Mouse (Mus musculus): ENCODE results near the gene Rilp. TPM values are rescaled to one million over a fixed set of nuclear protein-coding genes. Genes with fewer than 3 reads are reported as not detected.

Gene Rilp
- polyA plus RNA-seq, 1 experiment from 2014 or later, result 0.27 TPM

DNA sequence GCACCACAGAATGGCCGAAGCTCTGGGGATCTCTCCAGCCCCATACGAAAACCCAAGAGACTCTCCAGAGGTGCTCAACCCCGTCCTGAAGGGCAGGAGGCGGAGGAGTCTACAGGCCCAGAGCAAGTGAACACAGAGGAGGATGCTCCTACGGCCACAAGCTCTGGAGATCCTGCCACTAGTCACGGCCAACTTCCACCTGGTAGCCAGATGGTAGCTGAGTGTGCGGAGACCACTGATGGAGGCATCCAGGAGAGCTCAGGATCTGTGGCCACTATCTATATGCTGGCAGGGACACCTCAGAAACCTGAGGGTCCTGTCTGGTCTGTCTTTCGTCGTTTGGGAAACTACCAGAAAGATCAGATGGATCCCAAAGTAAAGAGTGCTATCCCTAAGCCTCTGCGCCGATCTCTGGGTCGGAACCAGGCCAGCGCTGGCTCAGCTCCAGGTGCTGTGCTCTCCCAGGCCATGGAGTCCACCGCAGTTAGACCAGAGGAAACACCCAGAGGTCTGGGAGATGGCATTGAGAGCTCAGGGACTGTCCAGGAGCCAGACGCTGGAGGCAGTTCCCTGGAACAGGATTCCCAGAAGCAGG, 15.7 kb downstream of the Rilp start:
- Histone ChIP-seq H3K4me1 (ENCODE audit: control insufficient read depth, insufficient read depth, low read length) (no peaks in the 10 kb centered on the region), H3K27ac (replicated peaks; ENCODE audit: low read depth, low read length) (no peak overlapping the region), H3K9me3 (replicated peaks; ENCODE audit: control insufficient read depth, low read length) (no peaks in the 10 kb centered on the region), H3K27me3 (ENCODE audit: control insufficient read depth, insufficient read depth, low read length) (no peaks in the 10 kb centered on the region), H3K4me3 (ENCODE audit: low read depth, low read length) (no peak overlapping the region), H3K9ac (replicated peaks; ENCODE audit: low read length) (no peak overlapping the region), H3K4me2 (ENCODE audit: low read depth, low read length) (no peak overlapping the region), H3K36me3 (replicated peaks; ENCODE audit: control insufficient read depth, insufficient read depth, low read depth, low read length) (no peaks in the 10 kb centered on the region)
- 82% methylated on average over 15 of the region's 15 CpGs for WGBS
- DNase-seq (ENCODE audit: low spot score), result no peak
- ATAC-seq (replicated peaks; ENCODE audit: insufficient number of reproducible peaks, low FRiP score, low TSS enrichment, low read depth), result no peak

DNA sequence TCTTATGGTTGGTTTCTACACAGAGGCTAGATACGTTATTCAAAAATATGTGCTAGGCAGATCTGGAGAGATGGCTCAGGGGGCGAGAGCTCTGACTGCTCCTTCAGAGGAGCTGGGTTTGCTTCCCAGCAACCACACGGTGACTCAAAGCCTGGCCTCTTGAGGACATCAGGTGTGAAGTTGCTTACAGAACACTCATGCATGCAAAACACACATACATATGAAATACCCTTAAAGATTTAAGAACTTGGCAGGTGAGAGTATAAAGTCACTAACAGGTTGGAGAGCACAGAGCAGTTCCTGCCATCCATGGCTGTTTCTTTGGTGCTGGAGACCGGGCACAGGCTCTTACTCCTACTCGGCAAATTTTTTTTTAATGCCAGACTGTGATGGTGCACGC, 17.0 kb downstream of the Rilp start:
- Histone ChIP-seq H3K9me3 (replicated peaks; ENCODE audit: control insufficient read depth, low read length) (no peaks in the 10 kb centered on the region), H3K4me1 (ENCODE audit: control insufficient read depth, insufficient read depth, low read length) (no peaks in the 10 kb centered on the region), H3K4me2 (ENCODE audit: low read depth, low read length) (no peak overlapping the region), H3K27me3 (ENCODE audit: control insufficient read depth, insufficient read depth, low read length) (no peaks in the 10 kb centered on the region), H3K27ac (replicated peaks; ENCODE audit: low read depth, low read length) (no peak overlapping the region), H3K36me3 (replicated peaks; ENCODE audit: control insufficient read depth, insufficient read depth, low read depth, low read length) (no peaks in the 10 kb centered on the region), H3K9ac (replicated peaks; ENCODE audit: low read length) (no peak overlapping the region), H3K4me3 (ENCODE audit: low read depth, low read length) (no peak overlapping the region)
- DNase-seq (ENCODE audit: low spot score) (no peak), ATAC-seq (replicated peaks; ENCODE audit: insufficient number of reproducible peaks, low FRiP score, low TSS enrichment, low read depth) (no peak)
- 85% methylated on average over 6 of the region's 6 CpGs for WGBS

DNA sequence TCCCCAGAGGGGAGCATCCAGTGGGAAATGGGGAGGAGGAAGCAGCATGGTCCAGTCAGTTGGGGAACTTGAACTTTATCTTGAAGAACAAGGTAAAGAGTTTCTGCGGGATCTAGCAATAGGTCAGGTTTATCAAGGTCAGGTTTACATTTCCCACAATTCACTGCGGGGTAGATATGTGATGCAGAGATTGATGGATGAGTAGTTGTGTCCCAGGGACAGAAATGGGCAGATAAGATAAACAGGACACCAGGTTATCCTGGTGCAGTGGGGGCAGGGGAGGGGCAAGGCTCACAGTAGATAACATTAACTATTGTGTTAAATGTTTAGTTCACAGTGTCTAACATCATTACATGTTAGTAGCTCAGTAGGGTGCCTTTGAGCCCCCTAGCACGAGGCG, 19.9 kb downstream of the Rilp start:
- Histone ChIP-seq H3K9ac (replicated peaks; ENCODE audit: low read length) (no peak overlapping the region), H3K36me3 (replicated peaks; ENCODE audit: control insufficient read depth, insufficient read depth, low read depth, low read length) (no peaks in the 10 kb centered on the region), H3K4me2 (ENCODE audit: low read depth, low read length) (no peak overlapping the region), H3K27ac (replicated peaks; ENCODE audit: low read depth, low read length) (no peak overlapping the region), H3K4me3 (ENCODE audit: low read depth, low read length) (no peak overlapping the region), H3K9me3 (replicated peaks; ENCODE audit: control insufficient read depth, low read length) (no peaks in the 10 kb centered on the region), H3K4me1 (ENCODE audit: control insufficient read depth, insufficient read depth, low read length) (no peaks in the 10 kb centered on the region; the same call in 1 of the 2 replicates), H3K27me3 (ENCODE audit: control insufficient read depth, insufficient read depth, low read length) (no peaks in the 10 kb centered on the region)
- ATAC-seq (replicated peaks; ENCODE audit: insufficient number of reproducible peaks, low FRiP score, low TSS enrichment, low read depth) (no peak), DNase-seq (ENCODE audit: low spot score) (no peak)
- 52% methylated on average over 4 of the region's 4 CpGs for WGBS

DNA sequence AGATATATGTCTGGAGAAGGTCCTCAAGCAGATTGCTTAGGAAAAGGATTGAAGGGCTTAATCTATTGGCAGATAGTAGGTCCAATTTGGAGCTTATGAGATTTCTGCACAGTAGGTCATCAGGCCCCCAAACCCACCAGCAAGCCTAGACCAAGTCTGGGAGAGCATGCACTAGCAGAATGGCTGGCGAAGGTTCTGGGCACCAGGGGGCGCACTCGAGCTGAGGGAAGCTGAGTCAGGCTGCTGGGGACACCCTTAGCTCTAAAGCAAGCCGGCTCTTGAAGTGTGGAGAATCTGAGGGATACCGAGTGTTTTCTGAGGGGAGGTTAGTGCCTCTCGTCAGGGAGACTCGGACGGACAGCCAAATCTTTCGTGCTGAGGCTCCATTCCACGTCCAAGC, 20.4 kb downstream of the Rilp start:
- peak; percentile 97 for DNase-seq (ENCODE audit: low spot score)
- Histone ChIP-seq H3K27ac (replicated peaks; ENCODE audit: low read depth, low read length) (no peak overlapping the region), H3K9me3 (replicated peaks; ENCODE audit: control insufficient read depth, low read length) (no peaks in the 10 kb centered on the region), H3K36me3 (replicated peaks; ENCODE audit: control insufficient read depth, insufficient read depth, low read depth, low read length) (no peaks in the 10 kb centered on the region), H3K9ac (replicated peaks; ENCODE audit: low read length) (peak overlapping the region; percentile 83), H3K4me1 (ENCODE audit: control insufficient read depth, insufficient read depth, low read length) (no peaks in the 10 kb centered on the region; the same call in 1 of the 2 replicates), H3K4me3 (ENCODE audit: low read depth, low read length) (peak overlapping the region; percentile 68), H3K27me3 (ENCODE audit: control insufficient read depth, insufficient read depth, low read length) (no peaks in the 10 kb centered on the region), H3K4me2 (ENCODE audit: low read depth, low read length) (peak overlapping the region; percentile 97)
- WGBS, result under 1% methylated on average over 10 of the region's 10 CpGs
- ATAC-seq (replicated peaks; ENCODE audit: insufficient number of reproducible peaks, low FRiP score, low TSS enrichment, low read depth), result no peak

DNA sequence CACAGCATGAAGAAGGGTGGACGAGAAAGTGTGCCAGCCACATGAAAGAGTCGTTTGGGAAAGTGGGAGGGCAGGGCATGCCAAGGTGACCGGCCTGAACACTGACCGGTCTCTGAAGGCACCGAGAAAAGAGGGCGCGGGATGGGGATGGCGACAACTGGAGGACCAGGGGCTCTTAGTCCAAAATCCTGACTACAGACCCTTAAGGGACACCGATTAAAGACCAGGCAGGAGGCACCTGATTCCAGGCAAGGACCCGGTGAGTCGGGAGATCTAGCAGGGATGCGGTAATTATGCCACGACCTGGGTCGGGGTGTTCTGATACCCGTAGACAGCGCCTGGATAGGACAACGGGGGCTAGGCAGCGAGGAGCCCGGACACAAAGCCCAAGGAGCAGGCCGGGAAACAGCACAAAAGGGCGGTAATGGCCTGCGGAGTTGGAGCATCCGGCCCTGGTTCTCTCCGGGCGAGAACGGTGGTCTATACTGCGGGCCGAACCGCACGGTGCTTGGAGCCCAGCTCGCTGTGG, 21.0 kb downstream of the Rilp start:
- Histone ChIP-seq H3K36me3 (replicated peaks; ENCODE audit: control insufficient read depth, insufficient read depth, low read depth, low read length) (no peaks in the 10 kb centered on the region), H3K9ac (replicated peaks; ENCODE audit: low read length) (peak overlapping the region; percentile 83), H3K4me1 (ENCODE audit: control insufficient read depth, insufficient read depth, low read length) (no peaks in the 10 kb centered on the region; the same call in 1 of the 2 replicates), H3K27me3 (ENCODE audit: control insufficient read depth, insufficient read depth, low read length) (no peaks in the 10 kb centered on the region), H3K9me3 (replicated peaks; ENCODE audit: control insufficient read depth, low read length) (no peaks in the 10 kb centered on the region), H3K27ac (replicated peaks; ENCODE audit: low read depth, low read length) (no peak overlapping the region), H3K4me2 (ENCODE audit: low read depth, low read length) (peak overlapping the region; percentile 97), H3K4me3 (ENCODE audit: low read depth, low read length) (peak overlapping the region; percentile 68)
- under 1% methylated on average over 31 of the region's 31 CpGs for WGBS
- ATAC-seq (replicated peaks; ENCODE audit: insufficient number of reproducible peaks, low FRiP score, low TSS enrichment, low read depth), result peak; percentile 21
- no peak for DNase-seq (ENCODE audit: low spot score)

DNA sequence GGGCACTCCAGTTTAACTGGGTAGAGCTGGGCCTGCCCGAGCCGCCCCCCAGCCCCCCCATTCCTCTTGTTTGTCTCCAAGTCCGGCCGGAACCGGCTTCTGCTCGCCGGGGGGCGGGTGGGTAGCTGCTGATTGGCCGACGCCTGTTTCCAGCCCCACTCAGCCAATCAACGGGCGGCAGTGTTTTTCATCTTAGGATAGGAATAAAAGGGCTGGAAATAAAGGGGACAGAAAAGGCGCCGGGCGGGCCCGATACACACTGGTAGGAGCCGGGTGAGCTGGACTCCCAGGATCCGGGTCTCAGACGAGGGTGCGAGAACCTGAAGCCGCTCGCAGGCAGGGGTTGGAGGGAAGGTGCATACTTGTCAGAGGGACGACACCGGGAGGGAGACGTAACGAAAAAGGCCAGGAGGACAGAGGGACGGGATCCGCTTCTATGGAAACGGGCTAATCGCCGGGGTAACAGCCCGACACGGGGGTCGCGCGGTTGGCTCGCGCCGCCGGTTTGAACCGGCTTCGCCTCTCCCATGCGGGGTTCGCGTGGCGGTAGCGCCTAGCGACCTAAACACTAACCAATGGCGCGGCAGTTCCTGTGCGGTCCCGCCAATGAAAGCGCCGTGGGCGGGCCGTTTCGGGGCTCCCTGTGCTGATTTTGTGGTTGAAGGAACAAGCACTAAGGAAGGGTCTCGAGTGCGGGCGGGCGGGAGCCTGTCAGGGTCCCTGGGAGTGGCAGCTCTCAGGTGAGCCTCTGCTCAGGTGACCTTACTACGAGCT, 21.8 kb downstream of the Rilp start, which contains the start of gene Slc43a2:
Gene Slc43a2 (plus strand): TSS at position 226 of the 774 bp plus-strand sequence.
- DNase-seq (ENCODE audit: low spot score) (peak; percentile 97), ATAC-seq (replicated peaks; ENCODE audit: insufficient number of reproducible peaks, low FRiP score, low TSS enrichment, low read depth) (peak; percentile 94)
- H3K9me3 ChIP-seq (replicated peaks; ENCODE audit: control insufficient read depth, low read length), result no peaks in the 10 kb centered on the region
- no peaks in the 10 kb centered on the region for H3K27me3 ChIP-seq (ENCODE audit: control insufficient read depth, insufficient read depth, low read length)
- peak within 1 kb of the TSS; percentile 97 for H3K4me2 ChIP-seq (ENCODE audit: low read depth, low read length)
- peak within 1 kb of the TSS; percentile 83 for H3K9ac ChIP-seq (replicated peaks; ENCODE audit: low read length)
- H3K27ac ChIP-seq (replicated peaks; ENCODE audit: low read depth, low read length), result peak within 1 kb of the TSS; percentile 37; the same call in 1 of the 2 replicates
- H3K36me3 ChIP-seq (replicated peaks; ENCODE audit: control insufficient read depth, insufficient read depth, low read depth, low read length), result no peaks in the 10 kb centered on the region
- WGBS, result under 1% methylated on average over 62 of the region's 62 CpGs
- H3K4me3 ChIP-seq (ENCODE audit: low read depth, low read length), result peak within 1 kb of the TSS; percentile 68
- H3K4me1 ChIP-seq (ENCODE audit: control insufficient read depth, insufficient read depth, low read length), result no peaks in the 10 kb centered on the region; the same call in 1 of the 2 replicates

DNA sequence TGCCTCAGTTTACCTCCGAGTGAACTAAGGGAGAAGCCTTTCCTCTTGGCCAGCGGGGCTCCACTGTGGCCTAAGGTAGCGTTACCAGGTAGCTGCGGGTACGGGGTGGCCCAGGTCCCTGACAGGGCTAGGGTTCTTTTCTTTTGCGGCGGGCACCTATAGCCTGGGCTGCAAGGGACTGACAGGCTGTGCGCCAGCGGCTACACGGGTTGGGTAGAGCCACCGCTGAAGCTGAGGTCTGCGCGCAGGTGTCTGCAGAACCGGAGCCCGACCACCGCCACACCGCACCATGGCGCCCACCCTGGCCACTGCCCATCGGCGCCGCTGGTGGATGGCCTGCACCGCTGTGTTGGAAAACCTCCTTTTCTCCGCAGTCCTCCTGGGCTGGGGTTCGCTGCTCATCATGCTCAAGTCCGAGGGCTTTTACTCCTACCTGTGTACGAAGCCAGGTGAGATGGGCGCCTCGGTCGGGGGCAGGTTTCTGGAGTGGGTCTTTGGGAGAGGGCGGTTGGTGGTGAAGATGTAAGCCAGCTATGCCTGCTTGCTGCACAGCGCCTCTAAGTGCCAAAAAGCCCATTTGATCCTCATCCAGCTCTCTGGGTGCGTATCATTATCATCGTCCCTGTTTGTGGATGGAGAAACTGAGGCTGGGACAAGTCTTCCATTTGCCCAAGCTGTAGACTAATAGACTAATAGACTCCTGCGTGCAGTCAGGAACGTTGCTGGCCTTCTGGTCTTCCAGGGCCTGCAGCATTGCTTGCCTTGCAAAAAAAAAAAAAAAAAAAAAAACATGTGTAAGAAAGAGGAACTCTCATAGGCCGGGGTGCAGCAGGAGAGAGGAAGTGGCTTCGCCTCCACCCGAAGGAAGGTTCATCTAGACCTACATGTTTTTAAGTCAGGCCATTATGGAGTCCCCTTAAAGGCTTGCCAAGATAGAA, 22.7 kb downstream of the Rilp start:
- H3K9me3 ChIP-seq (replicated peaks; ENCODE audit: control insufficient read depth, low read length), result no peaks in the 10 kb centered on the region
- H3K4me3 ChIP-seq (ENCODE audit: low read depth, low read length), result peak overlapping the region; percentile 68
- 0 out of 2 replicates have a peak, but pooled peaks have one; percentile 15 for ATAC-seq (replicated peaks; ENCODE audit: insufficient number of reproducible peaks, low FRiP score, low TSS enrichment, low read depth)
- no peak for DNase-seq (ENCODE audit: low spot score)
- H3K4me1 ChIP-seq (ENCODE audit: control insufficient read depth, insufficient read depth, low read length), result no peaks in the 10 kb centered on the region; the same call in 1 of the 2 replicates
- H3K36me3 ChIP-seq (replicated peaks; ENCODE audit: control insufficient read depth, insufficient read depth, low read depth, low read length), result no peaks in the 10 kb centered on the region
- H3K27ac ChIP-seq (replicated peaks; ENCODE audit: low read depth, low read length), result no peak overlapping the region
- peak overlapping the region; percentile 46 for H3K9ac ChIP-seq (replicated peaks; ENCODE audit: low read length)
- no peaks in the 10 kb centered on the region for H3K27me3 ChIP-seq (ENCODE audit: control insufficient read depth, insufficient read depth, low read length)
- peak overlapping the region; percentile 97 for H3K4me2 ChIP-seq (ENCODE audit: low read depth, low read length)
- 16% methylated on average over 36 of the region's 38 CpGs for WGBS
